In genomic region chr3:87504330-87504729, GRCm38 (mm10) we compare ENCODE assay signal across 8 mouse cellular contexts. TPM values are rescaled to one million over a fixed set of nuclear protein-coding genes. Genes with fewer than 3 reads are reported as not detected.
DNase-seq lines count a peak whose midpoint lies in the region; ATAC-seq and TF ChIP-seq lines count a peak whose summit lies in the region.

No protein-coding gene starts in this region.

- H3K27me3 ChIP-seq in midbrain, embryonic 15.5 days (replicated peaks) = 0 out of 2 replicates have a peak, but pooled peaks cover 2% of the 10 kb centered on the region

- H3K9me3 ChIP-seq in midbrain, embryonic 15.5 days = no peaks in the 10 kb centered on the region

- TF ChIP-seq POLR2A in cortical plate, adult 2 months (IDR thresholded peaks at IDR 0.05; ENCODE audit: extremely low read depth, insufficient read depth, low read length) = no peak

- peak; percentile 20 for DNase-seq in cerebellum, adult 8-10 months
- no peak for DNase-seq in cerebellum, adult 11 months
- peak; percentile 21 for DNase-seq in ovary, postnatal 14 days (ENCODE audit: low spot score)
- DNase-seq in ovary, postnatal 10 days (ENCODE audit: low spot score) = no peak
- DNase-seq in kidney, postnatal 14 days = peak; percentile 42
- no peak for DNase-seq in ovary, adult 18-20 months (ENCODE audit: low spot score)

- no peaks in the 10 kb centered on the region for H3K36me3 ChIP-seq in midbrain, embryonic 15.5 days (replicated peaks)

- no peak overlapping the region for H3K9ac ChIP-seq in midbrain, embryonic 15.5 days

- no peak overlapping the region for H3K27ac ChIP-seq in cortical plate, adult 2 months (ENCODE audit: insufficient read depth, low read length)
- H3K27ac ChIP-seq in midbrain, embryonic 15.5 days = no peak overlapping the region

- H3K4me3 ChIP-seq in cortical plate, adult 2 months (ENCODE audit: insufficient read depth, low read length) = no peak overlapping the region
- no peak overlapping the region for H3K4me3 ChIP-seq in midbrain, embryonic 15.5 days

- peak; percentile 67 for TF ChIP-seq CTCF in cortical plate, adult 2 months (IDR thresholded peaks at IDR 0.05; ENCODE audit: extremely low read depth, insufficient read depth, low read length)

- peak; percentile 71 for ATAC-seq in midbrain, embryonic 15.5 days (replicated peaks)

- WGBS in midbrain, embryonic 15.5 days = 21% methylated on average over 7 of the region's 7 CpGs

- peaks cover 2% of the 10 kb centered on the region for H3K4me1 ChIP-seq in cortical plate, adult 2 months (ENCODE audit: control insufficient read depth, insufficient read depth, low read length)
- peaks cover 9% of the 10 kb centered on the region for H3K4me1 ChIP-seq in midbrain, embryonic 15.5 days

- H3K4me2 ChIP-seq in midbrain, embryonic 15.5 days = no peak overlapping the region

RNA-seq across cellular contexts. Expression of gene Etv3, which starts 20.9 kb away (rescaled TPM):
- 13.8 and 14.0 TPM in 2 replicates for polyA plus RNA-seq in cortical plate, adult 2 months (2012; rRNA removed)
- polyA plus RNA-seq in midbrain, embryonic 15.5 days (2015; fragmentation: Nextera tagmentation; extraction: Ambion mirVana) = 11.3 and 11.6 TPM in 2 replicates

Comparison
In these comparisons a context has a peak if more than half of its experiments do, and no peak if none do; other contexts are left out.
1. DNase-seq: peak in cerebellum, adult 8-10 months (single experiment), ovary, postnatal 14 days (single experiment) and kidney, postnatal 14 days (single experiment); none in cerebellum, adult 11 months (single experiment), ovary, postnatal 10 days (single experiment) and ovary, adult 18-20 months (single experiment).